Mouse (Mus musculus): ENCODE data around the gene Nup210.
A peak's percentile ranks its signal among the peaks of the same experiment; 100 is the strongest.
"Not testable (repeated sequence)": the region's sequence is repeated elsewhere in the genome, so short reads cannot be mapped to it uniquely, and the experiment has no call there.

Gene Nup210

GRCm38 (mm10) chr6:91103421-91103820 is 13.2 kb downstream of the Nup210 start:
- not testable (repeated sequence) for DNase-seq

GRCm38 (mm10) chr6:91100621-91101020 is 16.0 kb downstream of the Nup210 start:
- no peak for DNase-seq

GRCm38 (mm10) chr6:91097879-91098278 is 18.8 kb downstream of the Nup210 start:
- no peak for DNase-seq

GRCm38 (mm10) chr6:91095072-91095601 is 21.5 kb downstream of the Nup210 start:
- no peak for DNase-seq

- DNase-seq = no peak
Observed at GRCm38 (mm10) chr6:91092216-91092899, 24.3 kb downstream of the Nup210 start.

- DNase-seq = peak; percentile 60
Observed at GRCm38 (mm10) chr6:91085114-91085892, 31.3 kb downstream of the Nup210 start.

- no peak for DNase-seq
Observed at GRCm38 (mm10) chr6:91080033-91080432, 36.6 kb downstream of the Nup210 start.

GRCm38 (mm10) chr6:91076249-91076648 is 40.4 kb downstream of the Nup210 start:
- no peak for DNase-seq

GRCm38 (mm10) chr6:91068511-91068910 is 48.1 kb downstream of the Nup210 start:
- no peak for DNase-seq

GRCm38 (mm10) chr6:91067048-91067447 is 49.6 kb downstream of the Nup210 start:
- no peak for DNase-seq

GRCm38 (mm10) chr6:91061296-91061695 is 55.3 kb downstream of the Nup210 start:
- no peak for DNase-seq

GRCm38 (mm10) chr6:91059711-91060110 is 56.9 kb downstream of the Nup210 start:
- peak; percentile 57 for DNase-seq

GRCm38 (mm10) chr6:91057989-91058388 is 58.6 kb downstream of the Nup210 start:
- no peak for DNase-seq

GRCm38 (mm10) chr6:91056348-91056747 is 60.3 kb downstream of the Nup210 start:
- no peak for DNase-seq

- DNase-seq = no peak
Observed at GRCm38 (mm10) chr6:91052572-91052971, 64.1 kb downstream of the Nup210 start.

GRCm38 (mm10) chr6:91048019-91048418 is 68.6 kb downstream of the Nup210 start:
- no peak for DNase-seq

- DNase-seq = no peak
Observed at GRCm38 (mm10) chr6:91047434-91047833, 69.2 kb downstream of the Nup210 start.

- DNase-seq = no peak
Observed at GRCm38 (mm10) chr6:91046184-91046583, 70.4 kb downstream of the Nup210 start.

- DNase-seq = no peak
Observed at GRCm38 (mm10) chr6:91044628-91045331, 71.8 kb downstream of the Nup210 start.

- no peak for DNase-seq
Observed at GRCm38 (mm10) chr6:91041287-91041686, 75.3 kb downstream of the Nup210 start.

GRCm38 (mm10) chr6:91028256-91028655 is 88.4 kb downstream of the Nup210 start:
- no peak for DNase-seq

GRCm38 (mm10) chr6:91020810-91021209 is 95.8 kb downstream of the Nup210 start:
- DNase-seq = no peak

GRCm38 (mm10) chr6:91016600-91017230 is 99.9 kb downstream of the Nup210 start:
- DNase-seq = no peak

All from thymus, postnatal 25 days (tissue).